8 mouse cellular contexts compared by ENCODE assay signal in genomic region chr19:24476929-24477882, GRCm38 (mm10). TPM values are rescaled to one million over a fixed set of nuclear protein-coding genes. Genes with fewer than 3 reads are reported as not detected.
DNase-seq lines count a peak whose midpoint lies in the region; ATAC-seq and TF ChIP-seq lines count a peak whose summit lies in the region.

Fam122a (minus strand) TSS chr19:24477356.

- peak within 1 kb of the TSS; percentile 87 for H3K4me3 ChIP-seq in bone marrow macrophage, adult 2 months (ENCODE audit: insufficient read depth, low read length)
- H3K4me3 ChIP-seq in embryonic fibroblast, embryonic 13.5 days (ENCODE audit: insufficient read depth, low read length): peak within 1 kb of the TSS; percentile 88
- peak within 1 kb of the TSS; percentile 90 for H3K4me3 ChIP-seq in heart, embryonic 10.5 days
- H3K4me3 ChIP-seq in kidney, embryonic 15.5 days (replicated peaks): peak within 1 kb of the TSS; percentile 88

- no peak for TF ChIP-seq POLR2A in bone marrow macrophage, adult 2 months (IDR thresholded peaks at IDR 0.05; ENCODE audit: borderline replicate concordance, low read depth, low read length)
- TF ChIP-seq POLR2A in embryonic fibroblast, embryonic 13.5 days (IDR thresholded peaks at IDR 0.05; ENCODE audit: low read depth, low read length): peak; percentile 86

- H3K36me3 ChIP-seq in heart, embryonic 10.5 days: peaks cover 7% of the 10 kb centered on the region; the same call in 1 of the 2 replicates
- peaks cover 14% of the 10 kb centered on the region for H3K36me3 ChIP-seq in kidney, embryonic 15.5 days

- peaks cover 7% of the 10 kb centered on the region; the same call in 1 of the 2 replicates for H3K4me1 ChIP-seq in bone marrow macrophage, adult 2 months (ENCODE audit: control insufficient read depth, insufficient read depth, low read length)
- H3K4me1 ChIP-seq in embryonic fibroblast, embryonic 13.5 days (ENCODE audit: control insufficient read depth, insufficient read depth, low read length): no peaks in the 10 kb centered on the region
- peaks cover 28% of the 10 kb centered on the region for H3K4me1 ChIP-seq in heart, embryonic 10.5 days
- peaks cover 13% of the 10 kb centered on the region for H3K4me1 ChIP-seq in kidney, embryonic 15.5 days

- no peak for TF ChIP-seq CTCF in bone marrow macrophage, adult 2 months (IDR thresholded peaks at IDR 0.05; ENCODE audit: low read depth, low read length)
- TF ChIP-seq CTCF in embryonic fibroblast, embryonic 13.5 days (IDR thresholded peaks at IDR 0.05; ENCODE audit: borderline replicate concordance, insufficient read depth, low read length): no peak

- H3K9ac ChIP-seq in kidney, embryonic 15.5 days: peak within 1 kb of the TSS; percentile 89

- no peaks in the 10 kb centered on the region for H3K9me3 ChIP-seq in heart, embryonic 10.5 days
- H3K9me3 ChIP-seq in kidney, embryonic 15.5 days (replicated peaks): no peaks in the 10 kb centered on the region

- peak; percentile 97 for ATAC-seq in kidney, embryonic 15.5 days (replicated peaks; ENCODE audit: low FRiP score)
- peak; percentile 91 for ATAC-seq in monocyte, adult 5-6 weeks (replicated peaks; ENCODE audit: insufficient number of reproducible peaks, low FRiP score, low TSS enrichment, poor library complexity, severe bottlenecking)

- H3K4me2 ChIP-seq in kidney, embryonic 15.5 days: peak within 1 kb of the TSS; percentile 83

- H3K27ac ChIP-seq in bone marrow macrophage, adult 2 months (ENCODE audit: insufficient read depth, low read depth, low read length): peak within 1 kb of the TSS; percentile 73
- H3K27ac ChIP-seq in embryonic fibroblast, embryonic 13.5 days (ENCODE audit: insufficient read depth, low read length): peak within 1 kb of the TSS; percentile 43
- H3K27ac ChIP-seq in heart, embryonic 10.5 days: peak within 1 kb of the TSS; percentile 96
- peak within 1 kb of the TSS; percentile 96 for H3K27ac ChIP-seq in kidney, embryonic 15.5 days

- no peaks in the 10 kb centered on the region for H3K27me3 ChIP-seq in heart, embryonic 10.5 days (ENCODE audit: insufficient read depth, poor library complexity, severe bottlenecking)
- no peaks in the 10 kb centered on the region for H3K27me3 ChIP-seq in kidney, embryonic 15.5 days

- under 1% methylated on average over 92 of the region's 92 CpGs for WGBS in heart, embryonic 10.5 days
- WGBS in kidney, embryonic 15.5 days: 1% methylated on average over 92 of the region's 92 CpGs

- peak; percentile 94 for DNase-seq in A20 (ENCODE audit: low read depth, low spot score)
- peak; percentile 95 for DNase-seq in heart, embryonic 10.5 days (ENCODE audit: low spot score)
- DNase-seq in liver: peak; percentile 92
- DNase-seq in spleen, postnatal 4 days (ENCODE audit: low spot score in 2 of 2): peak; percentile 90 to 97

RNA-seq across cellular contexts. Expression of gene Fam122a, which starts in this region (rescaled TPM):
- 17.2 and 17.7 TPM in 2 replicates for polyA plus RNA-seq in bone marrow macrophage, adult 2 months (2012; ENCODE audit: insufficient read depth, insufficient read length, missing spikeins)
- 12.6 and 18.0 TPM in 2 replicates for polyA plus RNA-seq in embryonic fibroblast, embryonic 13.5 days (2011; ENCODE audit: insufficient read length, low read depth, missing spikeins)
- 44.5 and 50.9 TPM in 2 replicates for polyA plus RNA-seq in heart, embryonic 10.5 days (2016; fragmentation: Nextera tagmentation; extraction: Ambion mirVana)
- 48.0 and 49.7 TPM in 2 replicates for polyA plus RNA-seq in kidney, embryonic 15.5 days (2015; fragmentation: Nextera tagmentation; extraction: Ambion mirVana)
- total RNA-seq in monocyte, adult 5-6 weeks (2017): 4.5 to 9.5 TPM (median 9.4 TPM) in 3 replicates

Comparison
In these comparisons a context has a peak if more than half of its experiments do, and no peak if none do; other contexts are left out.
1. Peak in every context shown above with its lines: DNase-seq, ATAC-seq, H3K4me3 ChIP-seq and H3K27ac ChIP-seq.
2. H3K27ac ChIP-seq: peak in every context shown above with its lines; median percentile 96 in heart, embryonic 10.5 days; 96 in kidney, embryonic 15.5 days; 73 in bone marrow macrophage, adult 2 months; 43 in embryonic fibroblast, embryonic 13.5 days.